Mouse (Mus musculus) right cerebral cortex, adult 2 months (tissue): Measurements from ENCODE around the gene Vgll4.
"Not testable (repeated sequence)": the region's sequence is repeated elsewhere in the genome, so short reads cannot be mapped to it uniquely, and the experiment has no call there.

Experiments
- DNase-seq, 2 experiments: peaks; one replicate each; pipeline ENCODE4 v3.0.0; 2021 to 2022; ENCODE audit warnings: low spot score in 2 of 2

Vgll4 gene

DNA sequence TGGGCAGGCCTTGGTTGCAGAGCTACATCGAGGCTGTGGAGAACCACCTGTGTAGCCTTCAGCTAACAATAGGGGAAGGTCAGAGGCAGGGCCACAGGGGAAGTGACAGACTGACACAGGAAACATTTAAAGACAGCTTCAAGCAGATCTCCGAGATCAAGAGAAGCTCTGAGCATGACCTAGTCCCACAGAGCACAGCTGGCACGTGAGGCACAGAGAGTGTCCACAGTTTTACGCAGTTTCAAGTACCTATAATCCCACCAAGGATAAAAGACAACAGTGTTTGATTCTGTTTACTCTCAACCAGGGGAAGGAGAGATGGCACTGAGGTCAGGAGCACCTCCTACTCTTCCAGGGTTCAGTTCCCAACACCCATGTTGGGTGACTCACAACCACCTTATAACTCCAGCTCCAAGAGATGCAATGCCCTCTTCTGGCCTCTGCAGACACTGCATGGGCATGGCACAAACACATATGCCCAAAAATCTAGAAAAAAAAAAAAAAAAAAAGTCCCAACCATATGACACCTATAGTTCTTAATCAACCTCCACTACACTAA, 75.2 kb downstream of the Vgll4 start:
- no peak for DNase-seq

DNA sequence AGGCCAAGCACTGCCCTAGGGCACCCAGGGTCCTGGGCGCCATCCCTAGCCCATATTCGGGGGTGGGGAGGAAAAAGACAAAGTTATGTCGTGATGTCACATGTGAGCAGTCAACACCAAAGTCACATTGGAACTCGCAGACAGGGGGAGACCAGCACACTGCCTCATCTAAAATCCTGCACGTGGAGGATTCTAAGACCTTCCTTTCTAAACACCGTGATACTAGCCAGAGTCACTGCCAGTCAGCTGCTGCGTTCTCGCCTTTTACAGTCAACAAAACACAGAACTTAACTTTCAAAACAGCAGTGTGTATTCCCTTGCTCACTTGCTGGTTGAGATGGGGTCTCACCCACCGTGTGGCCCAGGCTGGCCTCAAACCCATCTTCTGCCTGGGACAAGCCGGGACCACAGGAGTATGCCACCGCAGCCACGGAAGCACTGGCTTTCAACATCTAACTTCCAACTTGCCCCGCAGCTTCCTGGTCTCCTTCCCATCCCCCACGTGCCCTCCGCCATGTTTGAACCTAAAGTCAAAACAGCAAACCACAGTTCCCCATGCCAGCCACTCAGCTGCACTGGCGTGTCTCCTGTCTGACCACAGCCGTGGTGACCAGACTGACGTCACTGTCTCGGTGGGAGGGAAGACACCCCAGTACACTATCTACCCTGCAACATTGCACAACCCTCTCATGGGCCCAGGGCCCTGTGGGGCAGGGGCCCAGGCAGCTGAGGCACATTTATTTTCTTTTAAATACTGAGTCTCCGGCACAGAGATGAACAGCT, 76.2 kb downstream of the Vgll4 start:
- peak in 1 of 2 experiments; percentile 43 for DNase-seq

DNA sequence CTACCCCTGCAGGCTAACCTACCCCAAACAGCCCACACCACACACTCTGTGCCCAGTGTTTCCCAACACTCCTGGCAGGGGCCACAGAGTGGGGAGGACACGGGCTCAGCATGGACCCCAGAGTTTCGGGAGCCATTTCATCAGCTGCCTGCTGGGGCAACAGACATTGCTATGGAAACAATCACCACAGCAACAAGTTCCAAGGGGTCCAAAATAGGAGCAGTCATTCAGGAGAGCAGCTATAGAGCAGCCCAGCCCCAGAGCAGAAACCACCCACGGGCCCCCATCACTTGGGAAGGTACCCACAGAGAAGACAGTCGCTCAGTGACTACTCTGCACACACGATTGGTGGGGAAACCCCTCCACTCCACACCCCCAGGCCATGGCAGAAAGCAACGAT, 77.4 kb downstream of the Vgll4 start:
- peak; percentile 75 to 76 for DNase-seq

DNA sequence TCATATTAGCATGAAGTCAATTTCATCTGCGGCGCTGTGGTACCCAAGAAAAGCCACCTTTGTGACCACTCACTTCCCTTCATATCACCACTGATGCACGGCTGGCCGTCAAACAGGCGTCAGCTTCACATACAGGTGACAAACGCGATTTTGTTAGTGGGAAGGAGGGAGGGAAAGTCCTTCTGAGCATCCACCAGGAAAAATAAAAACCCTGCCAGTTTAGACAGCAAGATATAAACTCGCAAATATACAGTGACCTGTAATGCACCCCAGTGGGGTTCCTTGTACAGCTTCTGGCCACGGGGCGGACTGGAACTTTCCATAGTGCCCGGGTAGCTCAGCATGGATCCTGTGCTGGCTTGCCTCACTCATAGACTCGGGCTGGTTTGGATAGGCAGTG, 78.0 kb downstream of the Vgll4 start:
- no peak for DNase-seq

DNA sequence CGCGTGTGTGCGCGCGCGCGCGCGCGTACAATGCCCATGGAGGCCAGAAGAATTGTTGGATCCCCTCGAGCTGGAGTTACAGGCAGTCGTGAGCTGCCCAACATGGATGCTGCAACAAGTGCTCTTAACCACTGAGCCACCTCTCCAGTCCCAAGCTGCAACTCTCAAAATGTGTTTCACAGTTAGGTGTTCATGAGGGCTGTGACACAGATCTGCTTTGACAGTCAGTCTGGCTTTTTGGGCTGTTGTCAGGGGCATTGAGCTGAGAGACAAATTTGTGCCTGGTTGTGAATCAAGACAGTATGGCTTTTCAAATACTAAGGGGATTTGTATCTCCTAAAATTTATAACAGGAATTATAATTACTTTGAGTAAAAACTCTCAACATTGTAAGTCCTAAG, 78.5 kb downstream of the Vgll4 start:
- DNase-seq: no peak

DNA sequence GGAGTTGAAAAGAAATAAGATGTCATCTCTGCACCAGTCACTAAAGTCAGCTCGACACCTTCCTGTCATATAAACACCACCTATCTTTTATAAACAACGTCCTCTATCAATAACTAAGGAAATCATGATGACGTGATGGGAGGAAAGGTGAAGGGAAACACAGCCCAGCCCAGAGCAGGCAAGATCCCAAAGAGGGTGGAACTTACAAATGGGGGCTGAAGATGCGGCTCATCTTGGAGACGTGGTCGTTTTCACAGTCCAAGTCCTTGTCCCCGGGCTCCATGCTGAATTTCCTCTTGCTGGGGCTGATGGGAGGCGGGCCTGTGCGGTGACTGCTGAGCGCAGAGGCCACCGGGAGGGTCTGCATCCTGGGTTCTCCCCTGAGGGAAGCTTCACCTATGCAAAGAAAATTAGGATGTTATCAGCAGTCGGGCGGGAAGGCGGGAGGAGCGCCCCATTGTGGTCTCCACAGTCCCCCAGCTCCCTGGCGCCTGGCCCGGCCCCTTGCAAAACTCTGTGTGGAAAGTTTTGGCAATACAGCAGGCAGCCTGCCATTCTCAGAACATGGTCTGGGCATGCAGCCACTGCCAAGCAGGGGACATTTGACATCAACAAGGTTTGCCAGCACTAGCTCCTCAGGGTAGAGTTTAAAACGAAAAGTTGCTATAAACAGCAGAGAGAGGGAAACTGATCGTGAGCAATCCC, 79.2 kb downstream of the Vgll4 start:
- peak; percentile 73 to 80 for DNase-seq

DNA sequence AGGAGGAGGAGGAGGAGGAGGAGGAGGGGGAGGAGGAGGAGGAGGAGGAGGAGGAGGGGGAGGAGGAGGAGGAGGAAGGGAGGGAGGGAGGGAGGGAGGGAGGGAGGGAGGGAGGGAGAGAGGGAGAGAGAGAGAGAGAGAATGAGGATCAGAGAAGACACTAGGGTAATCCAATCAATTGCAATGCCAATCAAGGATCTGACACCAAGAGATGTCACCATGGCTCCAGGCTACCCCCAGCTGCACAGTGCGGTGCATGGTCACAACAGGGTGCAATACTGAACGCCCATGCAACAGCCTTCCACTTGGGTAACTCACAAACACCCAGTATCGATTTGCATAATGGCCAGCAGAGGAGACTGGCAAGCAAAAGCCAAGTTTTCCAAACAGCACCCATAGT, 79.8 kb downstream of the Vgll4 start:
- DNase-seq: not testable (repeated sequence)

DNA sequence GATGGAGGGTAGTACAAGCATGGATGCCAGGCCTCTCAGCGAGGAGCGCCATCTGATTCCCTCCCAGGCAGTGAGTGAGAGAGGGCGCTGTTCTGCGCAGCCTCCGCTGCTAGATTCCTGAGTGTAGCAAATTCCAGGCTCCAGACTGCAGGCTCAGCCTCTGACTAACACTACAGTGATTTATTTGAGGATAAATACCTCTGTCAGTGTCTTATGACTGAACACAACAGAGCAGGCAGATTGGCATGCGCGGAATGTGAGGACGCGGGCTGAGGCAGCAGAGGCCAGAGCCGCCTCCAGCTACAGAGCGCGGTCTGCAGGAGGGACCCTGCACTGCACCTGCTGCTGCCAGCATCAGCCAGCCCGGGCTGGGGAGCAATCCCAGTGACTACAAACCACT, 80.9 kb downstream of the Vgll4 start:
- peak; percentile 77 to 79 for DNase-seq

DNA sequence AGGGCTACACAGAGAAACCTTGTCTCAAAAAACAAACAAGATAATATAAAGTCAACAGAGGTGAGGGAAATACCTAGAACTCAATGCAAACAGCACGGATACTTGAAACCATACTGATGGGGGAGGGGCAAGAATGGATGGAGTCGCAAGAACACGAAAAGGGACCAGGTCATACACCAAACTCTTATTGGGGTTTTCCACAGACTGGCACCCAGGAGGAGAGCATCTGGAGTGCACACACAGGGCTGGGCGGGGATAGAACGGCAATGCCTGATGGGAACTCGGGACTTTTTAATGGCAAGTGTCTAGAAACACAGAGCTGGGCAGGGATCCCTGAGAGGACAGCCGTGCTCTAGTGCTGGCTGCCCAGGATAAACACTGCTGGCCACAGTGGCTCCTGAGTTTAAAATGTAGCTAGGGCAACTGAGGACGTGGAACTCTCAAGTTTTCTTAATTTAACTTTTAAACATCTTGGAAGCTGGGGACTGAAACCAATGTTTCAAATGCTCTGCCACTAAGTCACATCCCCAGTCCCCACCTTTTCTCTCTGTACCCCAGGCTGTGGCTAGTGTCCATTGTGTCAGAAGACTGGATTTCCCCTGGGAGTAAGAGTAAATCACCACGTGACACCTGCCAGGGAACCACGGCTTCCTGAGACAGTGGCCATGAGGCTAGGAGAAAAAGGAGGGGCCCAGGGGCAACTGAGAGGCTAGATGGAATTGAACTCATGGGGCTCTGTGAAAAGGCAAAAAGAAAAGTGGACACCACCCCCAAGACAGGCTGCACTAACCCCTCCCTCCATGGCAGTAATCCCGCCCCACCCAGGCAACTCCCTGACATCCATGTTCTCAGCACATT, 83.1 kb downstream of the Vgll4 start:
- no peak for DNase-seq

DNA sequence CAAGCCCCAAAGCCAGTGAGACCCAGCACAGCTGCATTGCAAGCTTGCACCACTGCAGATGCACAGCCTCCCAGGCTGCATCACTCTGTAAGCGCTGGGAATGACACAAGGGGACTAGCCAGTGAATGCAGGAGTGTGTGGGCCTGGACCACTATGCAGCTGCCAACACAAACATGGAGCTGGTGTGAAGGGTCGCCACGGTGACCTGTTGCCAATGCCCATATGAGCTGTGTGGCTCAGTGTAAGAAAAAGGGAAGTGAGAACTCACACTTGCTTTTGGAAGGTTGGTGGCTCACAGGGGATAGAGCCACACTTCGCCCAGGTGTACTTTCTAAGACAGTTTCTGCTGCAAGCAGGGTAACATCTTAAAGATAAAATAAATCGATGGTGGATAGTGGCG, 83.8 kb downstream of the Vgll4 start:
- DNase-seq: no peak

DNA sequence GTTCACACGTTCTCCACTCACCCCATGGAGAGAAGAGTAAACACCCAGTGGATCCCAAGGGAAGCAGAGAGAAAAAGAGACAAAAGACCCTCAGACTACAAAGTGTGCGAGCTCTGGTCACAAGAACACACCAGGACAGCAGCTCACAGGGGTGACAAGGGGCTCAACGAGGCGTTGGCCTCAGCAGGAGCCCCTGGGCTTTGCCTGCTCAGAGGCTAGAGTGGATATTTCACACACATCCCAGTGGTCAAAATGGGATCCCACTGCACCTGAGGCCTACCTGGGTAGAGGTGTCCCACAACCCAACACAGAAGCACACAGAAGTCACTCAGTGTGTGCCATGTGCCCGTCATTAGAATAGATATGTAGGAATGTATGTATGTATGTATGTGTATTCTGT, 84.7 kb downstream of the Vgll4 start:
- DNase-seq: no peak

DNA sequence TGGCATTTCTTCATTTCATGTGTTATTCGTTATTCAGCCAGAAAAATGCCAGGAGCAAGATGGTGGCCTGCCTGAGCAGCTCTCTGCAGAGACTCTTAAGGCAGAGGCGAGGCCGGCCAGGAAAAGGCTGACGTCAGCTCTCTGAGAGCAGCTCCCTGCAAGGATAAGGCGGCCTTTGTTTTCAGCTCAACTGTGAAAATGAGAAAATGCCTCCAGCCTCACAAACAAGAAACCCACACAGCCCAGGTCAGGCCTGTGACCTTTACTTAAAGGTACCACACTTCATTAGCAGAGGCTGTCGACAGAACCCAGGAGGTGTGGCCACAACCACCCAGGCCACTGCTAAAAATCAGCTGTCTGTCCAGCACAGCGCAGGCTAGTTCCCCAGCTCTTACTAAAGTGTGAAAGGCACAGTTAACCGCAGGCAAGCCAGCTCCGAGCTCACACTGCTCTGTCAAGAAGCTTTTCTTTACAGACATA, 86.5 kb downstream of the Vgll4 start:
- peak; percentile 71 to 80 for DNase-seq

DNA sequence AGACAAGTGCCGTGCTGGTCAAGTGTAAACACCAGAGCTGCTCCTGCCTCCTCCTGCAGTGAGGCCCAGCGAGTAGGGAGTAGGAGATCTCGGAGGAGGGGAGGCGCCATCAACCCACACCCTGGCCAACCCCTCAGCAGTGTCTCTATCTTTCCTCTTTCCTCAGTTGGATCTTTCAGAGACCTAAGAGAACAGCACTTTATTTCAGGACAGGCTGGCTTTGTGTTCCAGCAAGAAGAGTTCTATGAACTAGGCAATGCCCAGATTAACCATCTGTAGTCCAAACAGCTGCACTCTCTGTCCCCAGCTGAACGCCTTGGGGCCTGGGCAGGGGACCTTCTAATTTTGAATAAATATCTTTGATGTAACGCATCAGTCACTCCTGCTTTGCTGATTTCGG, 87.1 kb downstream of the Vgll4 start:
- DNase-seq: no peak

DNA sequence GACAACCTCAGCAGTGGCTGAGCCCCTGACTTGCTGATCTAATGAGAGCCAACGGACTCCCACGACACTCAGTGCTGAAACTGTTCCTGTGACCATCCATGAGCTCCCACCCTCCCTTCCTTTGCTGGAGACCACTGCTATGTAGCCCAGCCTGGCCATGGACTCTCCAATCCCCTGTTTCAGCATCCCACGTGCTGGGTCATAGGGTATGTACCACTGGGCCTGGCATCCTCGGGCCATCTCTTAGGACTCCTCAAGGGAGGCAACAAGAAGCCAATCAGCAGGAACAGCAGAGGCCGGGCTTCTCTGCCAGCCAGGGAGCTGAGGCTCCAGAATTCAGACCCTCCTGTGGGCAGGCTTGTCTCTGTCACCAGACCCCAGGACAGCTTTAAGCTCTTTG, 87.6 kb downstream of the Vgll4 start:
- DNase-seq: no peak

DNA sequence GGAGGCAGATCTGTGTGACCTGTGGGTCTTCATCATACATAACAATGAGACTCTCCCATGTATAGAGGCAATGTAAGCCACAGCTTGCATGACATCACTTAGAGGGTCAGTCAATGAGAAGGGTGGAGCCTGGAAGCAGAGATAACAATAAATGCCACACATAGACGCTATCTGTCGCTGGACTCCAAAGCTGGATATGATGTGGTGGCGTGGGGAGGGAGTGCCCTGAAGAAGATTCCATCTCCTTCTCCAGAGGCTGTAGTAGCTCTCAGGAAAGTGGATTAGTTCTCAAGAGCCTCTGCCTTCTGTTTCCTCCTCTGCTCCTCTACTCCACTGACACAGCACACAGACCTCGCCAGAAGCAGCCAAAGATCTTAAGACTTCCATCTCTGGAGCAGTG, 89.0 kb downstream of the Vgll4 start:
- DNase-seq: no peak

DNA sequence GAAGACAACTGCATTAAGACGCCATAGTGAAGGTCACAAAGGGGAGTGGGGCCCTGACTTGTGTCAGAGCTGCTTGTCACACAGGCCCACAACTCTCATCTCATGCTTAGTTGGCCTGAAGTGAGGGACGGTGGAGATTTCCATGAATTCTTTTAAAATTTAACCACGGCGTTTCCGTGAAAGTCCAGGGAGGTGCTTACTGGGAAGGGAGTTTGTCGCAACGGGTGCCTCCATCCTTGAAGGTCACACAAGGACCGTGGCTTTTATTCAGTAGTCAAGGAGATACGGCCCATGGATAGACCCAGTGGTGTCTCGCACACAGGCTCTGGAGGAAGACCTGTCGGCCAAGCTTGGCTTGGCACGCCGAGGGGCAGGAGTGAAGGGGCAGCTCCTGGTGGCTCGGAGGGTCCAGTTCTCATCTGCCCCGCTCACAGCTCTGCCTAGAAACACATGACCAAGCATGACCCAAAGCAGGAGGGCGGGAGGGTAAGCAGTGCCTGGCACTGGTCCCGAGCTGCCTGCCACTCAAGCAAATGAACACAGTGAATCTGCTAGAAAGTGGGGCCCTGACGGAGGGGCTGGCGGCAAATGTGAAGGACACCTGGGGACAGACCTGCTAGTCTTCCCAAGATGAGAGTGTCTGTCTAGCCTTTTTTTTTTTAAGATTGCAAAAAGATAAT, 90.8 kb downstream of the Vgll4 start:
- DNase-seq: no peak

DNA sequence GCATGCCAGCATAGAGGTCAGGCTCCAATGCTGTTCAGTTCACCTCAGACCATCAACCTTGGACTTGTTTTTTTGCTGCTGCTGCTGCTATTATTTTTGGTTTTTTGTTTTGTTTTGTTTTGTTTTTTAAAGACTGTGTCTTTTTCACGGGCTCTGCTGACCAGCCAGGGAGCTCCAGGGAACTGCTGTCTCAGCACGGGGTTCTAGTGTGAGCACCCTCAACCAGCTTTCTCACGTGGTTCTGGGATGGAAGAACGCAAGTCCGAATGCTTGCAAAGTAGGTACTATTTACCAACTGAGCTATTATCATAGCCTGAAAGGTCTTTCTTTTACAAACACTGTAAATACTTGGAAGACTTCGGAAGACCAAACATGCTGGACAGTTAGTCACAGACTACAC, 93.2 kb downstream of the Vgll4 start:
- DNase-seq: no peak

DNA sequence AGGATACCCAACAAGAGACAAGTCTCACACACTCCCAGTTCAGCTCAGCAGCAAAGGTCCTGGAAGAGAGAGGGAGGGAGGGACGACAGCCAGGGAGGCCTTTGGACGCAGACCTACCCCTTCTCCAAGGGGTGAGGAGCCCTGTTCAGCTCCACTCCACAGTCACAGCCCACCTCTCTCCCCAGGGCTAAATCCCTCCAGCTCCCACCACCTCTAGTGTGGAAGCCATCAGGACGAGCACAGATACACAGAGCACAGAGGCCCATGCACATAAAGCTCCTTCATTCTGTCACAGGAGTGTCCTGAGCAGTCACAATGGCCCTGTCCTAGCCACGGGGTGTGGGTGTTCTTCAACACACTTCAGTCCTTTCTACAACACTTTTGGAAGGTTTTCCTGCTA, 93.8 kb downstream of the Vgll4 start:
- no peak for DNase-seq

DNA sequence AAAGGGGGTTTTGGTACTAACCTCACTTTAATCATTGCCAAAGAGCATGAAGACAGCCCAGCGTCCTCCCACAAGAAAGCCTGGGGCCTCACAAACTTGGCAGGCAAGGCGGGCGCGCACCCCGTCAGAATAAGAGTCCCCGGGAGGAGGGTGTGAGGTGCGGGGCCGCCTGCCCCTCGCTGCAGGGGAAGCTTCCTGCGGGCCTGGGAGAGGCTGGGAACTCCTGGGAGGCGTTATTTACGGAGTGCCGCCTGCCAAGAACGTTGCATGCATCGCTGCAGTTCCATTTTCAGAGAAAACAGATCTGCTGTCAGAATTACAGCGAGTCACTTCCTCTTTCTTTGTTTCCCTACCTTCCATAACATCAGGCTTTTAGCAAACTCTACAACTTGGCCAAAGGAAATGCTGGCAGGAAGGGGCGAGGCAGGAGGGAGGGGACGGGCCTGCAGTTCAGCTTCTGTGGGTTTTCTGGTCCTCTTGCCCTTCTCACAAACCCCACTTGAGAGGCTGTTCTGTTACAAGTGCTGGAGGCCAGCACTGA, 94.7 kb downstream of the Vgll4 start:
- peak; percentile 90 to 91 for DNase-seq

DNA sequence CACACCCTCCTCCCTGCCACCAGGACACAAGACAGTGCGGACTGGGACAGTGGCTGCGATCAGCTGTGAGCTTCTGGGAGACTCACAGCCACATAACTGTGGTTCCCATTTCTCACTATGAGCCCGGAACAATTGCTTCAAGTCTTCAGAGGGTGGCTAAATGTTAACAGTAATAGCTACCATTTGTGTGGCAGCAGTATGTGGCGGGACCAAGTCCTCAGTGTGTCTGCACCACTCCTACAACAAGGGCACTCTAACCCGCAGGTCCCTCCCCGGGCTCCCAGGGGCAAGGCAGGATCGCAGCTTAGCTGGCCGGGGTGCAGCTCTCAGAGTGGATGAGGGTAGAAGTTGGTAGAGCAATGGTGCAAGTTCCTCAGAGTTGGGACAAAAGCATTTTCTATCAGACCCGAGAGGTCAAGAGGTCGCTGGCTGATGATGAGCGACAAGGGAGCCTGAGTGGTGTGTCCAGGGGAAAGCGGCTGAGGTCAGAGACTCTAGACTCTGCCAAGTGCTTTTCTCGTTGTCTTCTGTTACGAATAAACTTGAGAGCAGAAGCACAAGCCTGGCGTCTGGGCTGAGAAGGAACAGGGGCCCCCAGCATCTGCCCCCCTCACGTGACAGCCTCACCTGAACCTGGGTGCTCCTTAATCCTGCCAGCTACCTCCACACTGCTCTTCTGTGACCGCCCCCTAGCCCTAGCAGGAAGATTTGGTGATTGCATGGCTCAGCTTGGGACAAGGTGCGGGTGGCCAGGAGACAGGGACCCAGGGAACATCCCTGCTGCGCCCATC, 95.5 kb downstream of the Vgll4 start:
- DNase-seq: no peak

DNA sequence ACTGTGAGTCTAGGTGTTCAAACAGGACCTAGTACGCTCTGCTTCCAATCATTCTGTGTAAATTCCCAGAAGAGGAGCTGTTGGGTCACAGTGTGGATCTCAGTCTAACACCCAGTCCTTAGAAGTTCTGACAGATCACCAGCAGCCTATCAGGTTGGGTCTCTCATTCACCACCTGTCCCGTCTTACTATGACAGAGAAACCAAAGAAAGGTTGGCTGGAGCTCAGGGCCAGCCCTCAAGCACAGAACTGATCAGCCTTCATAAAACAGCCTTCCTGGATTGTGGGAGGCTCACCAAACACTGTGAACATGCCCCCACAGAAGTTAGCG, 96.0 kb downstream of the Vgll4 start:
- no peak for DNase-seq
